Comparison of ENCODE assay signal across 9 mouse cellular contexts in genomic region chr6:124321481-124322475, GRCm38 (mm10). TPM values are rescaled to one million over a fixed set of nuclear protein-coding genes. Genes with fewer than 3 reads are reported as not detected.
A peak's percentile ranks its signal among the peaks of the same experiment; 100 is the strongest.
DNase-seq lines count a peak whose midpoint lies in the region; TF ChIP-seq lines count a peak whose summit lies in the region.
"Had no signal": no experiment of that assay in that cellular context is flagged by ENCODE, and none has a peak within 500 bp of the region (broad histone marks: within the 10 kb centered on the region; RNA-seq: fewer than 3 reads in every experiment).

No protein-coding gene starts in this region.

- H3K36me3 ChIP-seq in kidney, adult 2 months (ENCODE audit: control insufficient read depth, insufficient read depth, low read length): no peaks in the 10 kb centered on the region
- no peaks in the 10 kb centered on the region for H3K36me3 ChIP-seq in splenic B cell, adult 2 months (ENCODE audit: control insufficient read depth, insufficient read depth, low read length, poor library complexity, severe bottlenecking)
- no peaks in the 10 kb centered on the region for H3K36me3 ChIP-seq in forebrain, embryonic 10.5 days (replicated peaks)

- TF ChIP-seq POLR2A in kidney, adult 2 months (IDR thresholded peaks at IDR 0.05; ENCODE audit: low read depth, low read length): no peak

- peak; percentile 7 to 13 for DNase-seq in kidney, postnatal 36 days
- DNase-seq in kidney, adult 2 months: no peak
- peak; percentile 81 for DNase-seq in brain, adult 2 months (ENCODE audit: low read depth, low spot score)
- peak; percentile 42 to 50 for DNase-seq in left cerebral cortex, adult 8-10 months (ENCODE audit: low spot score in 2 of 2)
- DNase-seq in splenic B cell, adult 2 months (ENCODE audit: low read depth, low spot score): peak; percentile 10
- DNase-seq in forebrain, embryonic 10.5 days (ENCODE audit: extremely low spot score, low spot score): no peak
- DNase-seq in adrenal gland, postnatal 4 days (ENCODE audit: low spot score in 2 of 2): no peak
- no peak for DNase-seq in ovary, adult 18-20 months (ENCODE audit: low spot score)

- H3K9me3 ChIP-seq in forebrain, embryonic 10.5 days: no peaks in the 10 kb centered on the region

- no peaks in the 10 kb centered on the region for H3K27me3 ChIP-seq in kidney, adult 2 months (replicated peaks; ENCODE audit: control insufficient read depth, insufficient read depth, low read length)
- H3K27me3 ChIP-seq in splenic B cell, adult 2 months (ENCODE audit: control insufficient read depth, insufficient read depth, low read length, poor library complexity, severe bottlenecking): no peaks in the 10 kb centered on the region
- no peaks in the 10 kb centered on the region for H3K27me3 ChIP-seq in forebrain, embryonic 10.5 days (ENCODE audit: poor library complexity, severe bottlenecking)

- TF ChIP-seq CTCF in kidney, adult 2 months (conservative IDR thresholded peaks at IDR 0.05; ENCODE audit: insufficient read depth, insufficient read length, low read depth, low read length): no peak

- H3K27ac ChIP-seq in kidney, adult 2 months (ENCODE audit: insufficient read depth, low read depth, low read length): no peak overlapping the region
- no peak overlapping the region for H3K27ac ChIP-seq in forebrain, embryonic 10.5 days

- H3K4me1 ChIP-seq in kidney, adult 2 months (ENCODE audit: control insufficient read depth, insufficient read depth, low read length): no peaks in the 10 kb centered on the region
- no peaks in the 10 kb centered on the region for H3K4me1 ChIP-seq in forebrain, embryonic 10.5 days

- no peak overlapping the region for H3K4me3 ChIP-seq in kidney, adult 2 months (ENCODE audit: insufficient read depth, low read depth, low read length)
- no peak overlapping the region for H3K4me3 ChIP-seq in forebrain, embryonic 10.5 days

- WGBS in kidney, adult 2 months: 58% methylated on average over 16 of the region's 16 CpGs
- WGBS in forebrain, embryonic 10.5 days: 89% methylated on average over 16 of the region's 16 CpGs

RNA-seq across cellular contexts. Expression of gene Cd163, which starts 17.3 kb away (rescaled TPM):
- 0.26 and 0.39 TPM in 2 replicates for polyA plus RNA-seq in kidney, adult 2 months (2012; rRNA removed)
- 1 to 10 TPM; 1.6 to 2.7 (median 2.1) TPM for total RNA-seq in left cerebral cortex, adult 8-10 months (2022)
- not detected in 2 replicates for polyA plus RNA-seq in forebrain, embryonic 10.5 days (2016; fragmentation: Nextera tagmentation; extraction: Ambion mirVana)
- 10 to 100 TPM; 19.5 to 20.2 TPM for total RNA-seq in adrenal gland, postnatal 4 days (2021)
- polyA plus RNA-seq: neural tube, embryonic 11.5 days had no signal

Comparison
In these comparisons a context has a peak if more than half of its experiments do, and no peak if none do; other contexts are left out.
1. DNase-seq: peak in kidney, postnatal 36 days (2 of 2), brain, adult 2 months (single experiment), left cerebral cortex, adult 8-10 months (2 of 2) and splenic B cell, adult 2 months (single experiment); none in kidney, adult 2 months (single experiment), forebrain, embryonic 10.5 days (single experiment), adrenal gland, postnatal 4 days (0 of 2) and ovary, adult 18-20 months (single experiment).
2. RNA of gene Cd163, which starts 17.3 kb away (total RNA-seq): 19.5 to 20.2 TPM in adrenal gland, postnatal 4 days; 1.6 to 2.7 TPM in left cerebral cortex, adult 8-10 months; every median in the first group is over 4 times any median in the second.